Mouse (Mus musculus): ENCODE measurements at regions not wholly inside any gene's neighbourhood (a gene's known extent, or its start where the extent isn't known, plus 50 kb on each side); places are given as distances from the start of the nearest gene placed in this dataset.

GRCm38 (mm10) chr7:83050833-83051497 lies 183.8 kb downstream of the Mex3b start:
- no peak overlapping the region for H3K4me2 ChIP-seq (replicated peaks; ENCODE audit: low read depth, low read length)
- no peak for DNase-seq (ENCODE audit: low spot score)
- TF ChIP-seq EP300 (IDR thresholded peaks at IDR 0.05) (no peak), CTCF (IDR thresholded peaks at IDR 0.05) (no peak)
- no peak overlapping the region for H3K9ac ChIP-seq (replicated peaks; ENCODE audit: low read depth)
- no peaks in the 10 kb centered on the region for H3K4me1 ChIP-seq (ENCODE audit: insufficient read depth, low read depth, low read length)
- no peaks in the 10 kb centered on the region for H3K36me3 ChIP-seq (ENCODE audit: insufficient read depth, low read length)
- no peak overlapping the region for H3K27ac ChIP-seq (ENCODE audit: low read length)
- WGBS, result 90% methylated on average over 6 of the region's 6 CpGs
- H3K9me3 ChIP-seq (ENCODE audit: low read length), result no peaks in the 10 kb centered on the region
- ATAC-seq, result no peak
- H3K27me3 ChIP-seq (replicated peaks; ENCODE audit: insufficient read depth, low read length), result no peaks in the 10 kb centered on the region
- no peak overlapping the region for H3K4me3 ChIP-seq (ENCODE audit: low read depth, low read length)

- Histone ChIP-seq H3K36me3 (ENCODE audit: insufficient read depth, low read length) (no peaks in the 10 kb centered on the region), H3K4me2 (replicated peaks; ENCODE audit: low read depth, low read length) (no peak overlapping the region), H3K9me3 (ENCODE audit: low read length) (no peaks in the 10 kb centered on the region), H3K4me1 (ENCODE audit: insufficient read depth, low read depth, low read length) (no peaks in the 10 kb centered on the region), H3K4me3 (ENCODE audit: low read depth, low read length) (no peak overlapping the region), H3K27ac (ENCODE audit: low read length) (no peak overlapping the region), H3K9ac (replicated peaks; ENCODE audit: low read depth) (no peak overlapping the region), H3K27me3 (replicated peaks; ENCODE audit: insufficient read depth, low read length) (no peaks in the 10 kb centered on the region)
- WGBS, result 61% methylated on average over 13 of the region's 13 CpGs
- TF ChIP-seq EP300 (IDR thresholded peaks at IDR 0.05), result no peak
- no peak for TF ChIP-seq CTCF (IDR thresholded peaks at IDR 0.05)
- DNase-seq (ENCODE audit: low spot score) (no peak), ATAC-seq (no peak)
Observed at GRCm38 (mm10) chr7:83056101-83056935, 189.2 kb downstream of the Mex3b start.

GRCm38 (mm10) chr7:83060318-83060717 lies 193.2 kb downstream of the Mex3b start:
- Histone ChIP-seq H3K4me1 (ENCODE audit: insufficient read depth, low read depth, low read length) (no peaks in the 10 kb centered on the region), H3K4me3 (ENCODE audit: low read depth, low read length) (no peak overlapping the region), H3K36me3 (ENCODE audit: insufficient read depth, low read length) (no peaks in the 10 kb centered on the region), H3K4me2 (replicated peaks; ENCODE audit: low read depth, low read length) (no peak overlapping the region), H3K27me3 (replicated peaks; ENCODE audit: insufficient read depth, low read length) (no peaks in the 10 kb centered on the region), H3K9ac (replicated peaks; ENCODE audit: low read depth) (no peak overlapping the region), H3K9me3 (ENCODE audit: low read length) (no peaks in the 10 kb centered on the region), H3K27ac (ENCODE audit: low read length) (no peak overlapping the region)
- ATAC-seq, result no peak
- 27% methylated on average over 3 of the region's 3 CpGs for WGBS
- no peak for DNase-seq (ENCODE audit: low spot score)
- TF ChIP-seq EP300 (IDR thresholded peaks at IDR 0.05), result no peak
- TF ChIP-seq CTCF (IDR thresholded peaks at IDR 0.05), result no peak

- no peak overlapping the region for H3K4me3 ChIP-seq (ENCODE audit: low read depth, low read length)
- H3K9ac ChIP-seq (replicated peaks; ENCODE audit: low read depth), result no peak overlapping the region
- no peaks in the 10 kb centered on the region for H3K9me3 ChIP-seq (ENCODE audit: low read length)
- no peaks in the 10 kb centered on the region for H3K27me3 ChIP-seq (replicated peaks; ENCODE audit: insufficient read depth, low read length)
- DNase-seq (ENCODE audit: low spot score) (no peak), ATAC-seq (no peak)
- no peaks in the 10 kb centered on the region for H3K4me1 ChIP-seq (ENCODE audit: insufficient read depth, low read depth, low read length)
- WGBS, result 61% methylated on average over 5 of the region's 5 CpGs
- H3K4me2 ChIP-seq (replicated peaks; ENCODE audit: low read depth, low read length), result no peak overlapping the region
- no peaks in the 10 kb centered on the region for H3K36me3 ChIP-seq (ENCODE audit: insufficient read depth, low read length)
- no peak overlapping the region for H3K27ac ChIP-seq (ENCODE audit: low read length)
- TF ChIP-seq EP300 (IDR thresholded peaks at IDR 0.05) (no peak), CTCF (IDR thresholded peaks at IDR 0.05) (no peak)
Observed at GRCm38 (mm10) chr7:83060733-83061132, 193.6 kb downstream of the Mex3b start.

- no peak overlapping the region for H3K4me2 ChIP-seq (replicated peaks; ENCODE audit: low read depth, low read length)
- ATAC-seq, result no peak
- H3K27me3 ChIP-seq (replicated peaks; ENCODE audit: insufficient read depth, low read length), result no peaks in the 10 kb centered on the region
- no peak for DNase-seq (ENCODE audit: low spot score)
- no peak overlapping the region for H3K27ac ChIP-seq (ENCODE audit: low read length)
- H3K9me3 ChIP-seq (ENCODE audit: low read length), result no peaks in the 10 kb centered on the region
- no peak overlapping the region for H3K4me3 ChIP-seq (ENCODE audit: low read depth, low read length)
- no peaks in the 10 kb centered on the region for H3K4me1 ChIP-seq (ENCODE audit: insufficient read depth, low read depth, low read length)
- no peak for TF ChIP-seq EP300 (IDR thresholded peaks at IDR 0.05)
- TF ChIP-seq CTCF (IDR thresholded peaks at IDR 0.05), result no peak
- H3K36me3 ChIP-seq (ENCODE audit: insufficient read depth, low read length), result no peaks in the 10 kb centered on the region
- no peak overlapping the region for H3K9ac ChIP-seq (replicated peaks; ENCODE audit: low read depth)
- 81% methylated on average over 7 of the region's 7 CpGs for WGBS
Observed at GRCm38 (mm10) chr7:83061197-83061893, 194.2 kb downstream of the Mex3b start.

- Histone ChIP-seq H3K27me3 (replicated peaks; ENCODE audit: insufficient read depth, low read length) (no peaks in the 10 kb centered on the region), H3K4me1 (ENCODE audit: insufficient read depth, low read depth, low read length) (no peaks in the 10 kb centered on the region), H3K36me3 (ENCODE audit: insufficient read depth, low read length) (no peaks in the 10 kb centered on the region), H3K4me2 (replicated peaks; ENCODE audit: low read depth, low read length) (no peak overlapping the region), H3K9ac (replicated peaks; ENCODE audit: low read depth) (no peak overlapping the region), H3K27ac (ENCODE audit: low read length) (no peak overlapping the region), H3K9me3 (ENCODE audit: low read length) (no peaks in the 10 kb centered on the region), H3K4me3 (ENCODE audit: low read depth, low read length) (no peak overlapping the region)
- TF ChIP-seq CTCF (IDR thresholded peaks at IDR 0.05) (no peak), EP300 (IDR thresholded peaks at IDR 0.05) (no peak)
- no peak for ATAC-seq
- no peak for DNase-seq (ENCODE audit: low spot score)
- WGBS, result 90% methylated on average over 6 of the region's 6 CpGs
Observed at GRCm38 (mm10) chr7:83061894-83062477, 194.9 kb downstream of the Mex3b start.
